Mouse (Mus musculus): ENCODE measurements at regions not wholly inside any gene's neighbourhood (a gene's known extent, or its start where the extent isn't known, plus 50 kb on each side); places are given as distances from the start of the nearest gene placed in this dataset.
A peak's percentile ranks its signal among the peaks of the same experiment; 100 is the strongest.

- no peak for ATAC-seq (replicated peaks; ENCODE audit: extremely low read depth, insufficient read depth, low FRiP score)
- H3K27me3 ChIP-seq (ENCODE audit: control insufficient read depth, insufficient read depth, low read length), result no peaks in the 10 kb centered on the region
- H3K4me1 ChIP-seq (ENCODE audit: control insufficient read depth, insufficient read depth, low read length), result no peaks in the 10 kb centered on the region
- no peak overlapping the region for H3K9ac ChIP-seq (ENCODE audit: low read length)
- no peak overlapping the region for H3K27ac ChIP-seq (ENCODE audit: low read length)
- no peaks in the 10 kb centered on the region for H3K9me3 ChIP-seq (replicated peaks; ENCODE audit: control insufficient read depth, low read length)
- 88% methylated on average over 2 of the region's 2 CpGs for WGBS
- H3K4me3 ChIP-seq (ENCODE audit: low read length), result no peak overlapping the region
- H3K36me3 ChIP-seq (ENCODE audit: control insufficient read depth, insufficient read depth), result no peaks in the 10 kb centered on the region
- no peak overlapping the region for H3K4me2 ChIP-seq (ENCODE audit: low read depth, low read length)
These were observed 275.6 kb upstream of the Ptger4 start for GRCm38 (mm10) chr15:5519552-5519951.

GRCm38 (mm10) chr15:5519997-5520396 lies 276.0 kb upstream of the Ptger4 start:
- Histone ChIP-seq H3K36me3 (ENCODE audit: control insufficient read depth, insufficient read depth) (no peaks in the 10 kb centered on the region), H3K27me3 (ENCODE audit: control insufficient read depth, insufficient read depth, low read length) (no peaks in the 10 kb centered on the region), H3K4me2 (ENCODE audit: low read depth, low read length) (no peak overlapping the region), H3K27ac (ENCODE audit: low read length) (no peak overlapping the region), H3K9me3 (replicated peaks; ENCODE audit: control insufficient read depth, low read length) (no peaks in the 10 kb centered on the region), H3K4me3 (ENCODE audit: low read length) (no peak overlapping the region), H3K9ac (ENCODE audit: low read length) (no peak overlapping the region), H3K4me1 (ENCODE audit: control insufficient read depth, insufficient read depth, low read length) (no peaks in the 10 kb centered on the region)
- WGBS, result 71% methylated on average over 1 of the region's 1 CpGs
- ATAC-seq (replicated peaks; ENCODE audit: extremely low read depth, insufficient read depth, low FRiP score), result no peak

GRCm38 (mm10) chr15:5528619-5529018 lies 284.6 kb upstream of the Ptger4 start:
- ATAC-seq (replicated peaks; ENCODE audit: extremely low read depth, insufficient read depth, low FRiP score), result no peak
- Histone ChIP-seq H3K4me1 (ENCODE audit: control insufficient read depth, insufficient read depth, low read length) (no peaks in the 10 kb centered on the region), H3K4me2 (ENCODE audit: low read depth, low read length) (no peak overlapping the region), H3K27ac (ENCODE audit: low read length) (no peak overlapping the region), H3K9ac (ENCODE audit: low read length) (no peak overlapping the region), H3K36me3 (ENCODE audit: control insufficient read depth, insufficient read depth) (no peaks in the 10 kb centered on the region), H3K4me3 (ENCODE audit: low read length) (no peak overlapping the region), H3K9me3 (replicated peaks; ENCODE audit: control insufficient read depth, low read length) (no peaks in the 10 kb centered on the region), H3K27me3 (ENCODE audit: control insufficient read depth, insufficient read depth, low read length) (no peaks in the 10 kb centered on the region)
- 88% methylated on average over 6 of the region's 6 CpGs for WGBS

GRCm38 (mm10) chr15:5533656-5534055 lies 289.7 kb upstream of the Ptger4 start:
- no peak overlapping the region for H3K27ac ChIP-seq (ENCODE audit: low read length)
- no peaks in the 10 kb centered on the region for H3K27me3 ChIP-seq (ENCODE audit: control insufficient read depth, insufficient read depth, low read length)
- H3K9me3 ChIP-seq (replicated peaks; ENCODE audit: control insufficient read depth, low read length), result no peaks in the 10 kb centered on the region
- ATAC-seq (replicated peaks; ENCODE audit: extremely low read depth, insufficient read depth, low FRiP score), result no peak
- no peak overlapping the region for H3K4me3 ChIP-seq (ENCODE audit: low read length)
- no peak overlapping the region for H3K4me2 ChIP-seq (ENCODE audit: low read depth, low read length)
- no peaks in the 10 kb centered on the region for H3K36me3 ChIP-seq (ENCODE audit: control insufficient read depth, insufficient read depth)
- H3K4me1 ChIP-seq (ENCODE audit: control insufficient read depth, insufficient read depth, low read length), result no peaks in the 10 kb centered on the region
- no peak overlapping the region for H3K9ac ChIP-seq (ENCODE audit: low read length)

GRCm38 (mm10) chr15:5537432-5537831 lies 293.4 kb upstream of the Ptger4 start:
- H3K9ac ChIP-seq (ENCODE audit: low read length), result no peak overlapping the region
- H3K4me3 ChIP-seq (ENCODE audit: low read length), result no peak overlapping the region
- no peaks in the 10 kb centered on the region for H3K27me3 ChIP-seq (ENCODE audit: control insufficient read depth, insufficient read depth, low read length)
- H3K4me1 ChIP-seq (ENCODE audit: control insufficient read depth, insufficient read depth, low read length), result no peaks in the 10 kb centered on the region
- no peak overlapping the region for H3K27ac ChIP-seq (ENCODE audit: low read length)
- H3K4me2 ChIP-seq (ENCODE audit: low read depth, low read length), result no peak overlapping the region
- no peak for ATAC-seq (replicated peaks; ENCODE audit: extremely low read depth, insufficient read depth, low FRiP score)
- no peaks in the 10 kb centered on the region for H3K9me3 ChIP-seq (replicated peaks; ENCODE audit: control insufficient read depth, low read length)
- 59% methylated on average over 2 of the region's 2 CpGs for whole genome bisulfite sequencing
- H3K36me3 ChIP-seq (ENCODE audit: control insufficient read depth, insufficient read depth), result no peaks in the 10 kb centered on the region

GRCm38 (mm10) chr15:5539301-5539928 lies 295.4 kb upstream of the Ptger4 start:
- 81% methylated on average over 4 of the region's 4 CpGs for WGBS

GRCm38 (mm10) chr15:5554526-5554925 lies 310.5 kb upstream of the Ptger4 start:
- Histone ChIP-seq H3K4me3 (ENCODE audit: low read length) (no peak overlapping the region), H3K27ac (ENCODE audit: low read length) (no peak overlapping the region), H3K27me3 (ENCODE audit: control insufficient read depth, insufficient read depth, low read length) (no peaks in the 10 kb centered on the region), H3K4me2 (ENCODE audit: low read depth, low read length) (no peak overlapping the region), H3K36me3 (ENCODE audit: control insufficient read depth, insufficient read depth) (no peaks in the 10 kb centered on the region), H3K9ac (ENCODE audit: low read length) (no peak overlapping the region), H3K9me3 (replicated peaks; ENCODE audit: control insufficient read depth, low read length) (no peaks in the 10 kb centered on the region), H3K4me1 (ENCODE audit: control insufficient read depth, insufficient read depth, low read length) (peaks cover 18% of the 10 kb centered on the region)
- no peak for ATAC-seq (replicated peaks; ENCODE audit: extremely low read depth, insufficient read depth, low FRiP score)
- WGBS, result 71% methylated on average over 4 of the region's 4 CpGs

More at GRCm38 (mm10) chr15:5539301-5539928, 295.4 kb upstream of the Ptger4 start:
- H3K4me2 ChIP-seq (ENCODE audit: low read depth, low read length), result no peak overlapping the region
- ATAC-seq (replicated peaks; ENCODE audit: extremely low read depth, insufficient read depth, low FRiP score), result no peak
- H3K4me3 ChIP-seq (ENCODE audit: low read length), result no peak overlapping the region
- H3K27me3 ChIP-seq (ENCODE audit: control insufficient read depth, insufficient read depth, low read length), result no peaks in the 10 kb centered on the region
- H3K36me3 ChIP-seq (ENCODE audit: control insufficient read depth, insufficient read depth), result no peaks in the 10 kb centered on the region
- no peak overlapping the region for H3K9ac ChIP-seq (ENCODE audit: low read length)
- H3K4me1 ChIP-seq (ENCODE audit: control insufficient read depth, insufficient read depth, low read length), result no peaks in the 10 kb centered on the region
- H3K9me3 ChIP-seq (replicated peaks; ENCODE audit: control insufficient read depth, low read length), result no peaks in the 10 kb centered on the region
- no peak overlapping the region for H3K27ac ChIP-seq (ENCODE audit: low read length)

- no peaks in the 10 kb centered on the region for H3K9me3 ChIP-seq (replicated peaks; ENCODE audit: control insufficient read depth, low read length)
- H3K27ac ChIP-seq (ENCODE audit: low read length), result peak overlapping the region; percentile 59
- no peak overlapping the region for H3K9ac ChIP-seq (ENCODE audit: low read length)
- peaks cover 18% of the 10 kb centered on the region for H3K4me1 ChIP-seq (ENCODE audit: control insufficient read depth, insufficient read depth, low read length)
- WGBS, result 80% methylated on average over 4 of the region's 4 CpGs
- no peak overlapping the region for H3K4me2 ChIP-seq (ENCODE audit: low read depth, low read length)
- no peak overlapping the region for H3K4me3 ChIP-seq (ENCODE audit: low read length)
- no peaks in the 10 kb centered on the region for H3K27me3 ChIP-seq (ENCODE audit: control insufficient read depth, insufficient read depth, low read length)
- no peak for ATAC-seq (replicated peaks; ENCODE audit: extremely low read depth, insufficient read depth, low FRiP score)
- H3K36me3 ChIP-seq (ENCODE audit: control insufficient read depth, insufficient read depth), result no peaks in the 10 kb centered on the region
These were observed 310.9 kb upstream of the Ptger4 start for GRCm38 (mm10) chr15:5554926-5555325.

- no peak overlapping the region for H3K9ac ChIP-seq (ENCODE audit: low read length)
- no peaks in the 10 kb centered on the region for H3K27me3 ChIP-seq (ENCODE audit: control insufficient read depth, insufficient read depth, low read length)
- no peaks in the 10 kb centered on the region for H3K9me3 ChIP-seq (replicated peaks; ENCODE audit: control insufficient read depth, low read length)
- H3K36me3 ChIP-seq (ENCODE audit: control insufficient read depth, insufficient read depth), result no peaks in the 10 kb centered on the region
- 0 out of 2 replicates have a peak, but pooled peaks have one; percentile 32 for ATAC-seq (replicated peaks; ENCODE audit: extremely low read depth, insufficient read depth, low FRiP score)
- 37% methylated on average over 7 of the region's 7 CpGs for WGBS
- H3K4me2 ChIP-seq (ENCODE audit: low read depth, low read length), result peak overlapping the region; percentile 32
- H3K4me1 ChIP-seq (ENCODE audit: control insufficient read depth, insufficient read depth, low read length), result peaks cover 18% of the 10 kb centered on the region
- no peak overlapping the region for H3K4me3 ChIP-seq (ENCODE audit: low read length)
- peak overlapping the region; percentile 59 for H3K27ac ChIP-seq (ENCODE audit: low read length)
These were observed 311.5 kb upstream of the Ptger4 start for GRCm38 (mm10) chr15:5555381-5556066.
